8 mouse cellular contexts compared by ENCODE assay signal in genomic region chr8:128724819-128725218, GRCm38 (mm10). TPM values are rescaled to one million over a fixed set of nuclear protein-coding genes. Genes with fewer than 3 reads are reported as not detected.
A peak's percentile ranks its signal among the peaks of the same experiment; 100 is the strongest.
DNase-seq lines count a peak whose midpoint lies in the region; ATAC-seq lines count a peak whose summit lies in the region.

No protein-coding gene starts in this region.

- no peak overlapping the region for H3K27ac ChIP-seq in hindbrain, embryonic 12.5 days

- H3K27me3 ChIP-seq in hindbrain, embryonic 12.5 days: no peaks in the 10 kb centered on the region

- ATAC-seq in hindbrain, embryonic 12.5 days (ENCODE audit: low FRiP score): peak; percentile 64; the same call in 1 of the 2 replicates
- peak; percentile 66 for ATAC-seq in megakaryocyte-erythroid progenitor cell, adult 5-6 weeks (replicated peaks; ENCODE audit: low FRiP score, low TSS enrichment, poor library complexity, severe bottlenecking)

- intact Hi-C loops in heart, postnatal 10 days (cut with DNase I): loop anchor here (1.0 kb wide), 1 partner anchor 73 kb away; no protein-coding TSS in a partner anchor
- intact Hi-C loops in heart, postnatal 36 days (cut with DNase I): no loop called here

- no peaks in the 10 kb centered on the region for H3K9me3 ChIP-seq in hindbrain, embryonic 12.5 days (replicated peaks)

- WGBS in hindbrain, embryonic 12.5 days: 69% methylated on average over 1 of the region's 1 CpGs

- no peak overlapping the region for H3K4me2 ChIP-seq in hindbrain, embryonic 12.5 days (replicated peaks)

- DNase-seq in heart, postnatal 10 days: peak; percentile 31 to 45
- no peak for DNase-seq in heart, postnatal 36 days
- peak; percentile 25 for DNase-seq in CD4-positive, CD25-positive, alpha-beta regulatory T cell, adult 2 months (ENCODE audit: low read depth, low spot score)
- DNase-seq in adipocyte (ENCODE audit: low spot score): peak; percentile 59
- DNase-seq in B cell, adult 2 months: no peak
- DNase-seq in thymus, postnatal 25 days: no peak

- H3K9ac ChIP-seq in hindbrain, embryonic 12.5 days: no peak overlapping the region

- H3K36me3 ChIP-seq in hindbrain, embryonic 12.5 days: peaks cover 44% of the 10 kb centered on the region

- no peak overlapping the region for H3K4me3 ChIP-seq in hindbrain, embryonic 12.5 days

- H3K4me1 ChIP-seq in hindbrain, embryonic 12.5 days: no peaks in the 10 kb centered on the region

RNA-seq across cellular contexts. Expression of gene Itgb1, which starts 39.4 kb away (rescaled TPM):
- 100 to 1,000 TPM; 605 to 612 TPM for total RNA-seq in heart, postnatal 10 days (2021)
- 100 to 1,000 TPM; 384 to 410 TPM for total RNA-seq in heart, postnatal 36 days (2021)
- 183 and 203 TPM in 2 replicates for polyA plus RNA-seq in hindbrain, embryonic 12.5 days (2016; fragmentation: Nextera tagmentation; extraction: Ambion mirVana)
- 65.5 and 79.9 TPM in 2 replicates for total RNA-seq in megakaryocyte-erythroid progenitor cell, adult 5-6 weeks (2014; fragmentation: Nextera tagmentation)
- total RNA-seq in megakaryocyte-erythroid progenitor cell, adult 5-6 weeks (2017): 164 and 180 TPM in 2 replicates

Comparison
In these comparisons a context has a peak if more than half of its experiments do, and no peak if none do; other contexts are left out.
1. DNase-seq: peak in heart, postnatal 10 days (2 of 2), CD4-positive, CD25-positive, alpha-beta regulatory T cell, adult 2 months (single experiment) and adipocyte (single experiment); none in heart, postnatal 36 days (0 of 2), B cell, adult 2 months (0 of 2) and thymus, postnatal 25 days (single experiment).